Mouse (Mus musculus): ENCODE data around the gene Rbms3.

The Rbms3 gene

DNA sequence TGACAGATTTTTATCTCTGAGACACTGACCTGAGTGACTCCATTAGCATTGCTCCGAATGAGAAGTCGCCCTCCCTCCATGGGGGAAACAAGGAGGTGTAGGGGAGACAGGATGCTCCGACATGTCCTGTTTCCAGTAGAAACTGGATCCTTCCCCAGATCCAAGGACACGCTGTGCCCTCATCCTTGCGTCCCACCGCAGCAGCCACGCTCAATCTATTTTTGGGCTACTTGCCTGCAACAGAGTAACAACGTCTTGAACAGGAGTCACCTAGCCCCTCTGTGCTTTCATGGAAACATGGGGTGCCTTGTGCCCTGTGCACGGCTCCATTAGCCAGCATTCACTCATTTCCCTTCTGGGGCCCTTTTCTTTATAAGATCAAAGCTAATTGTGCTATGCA is at the start of gene Rbms3:
Gene Rbms3, minus strand, starts transcription at position 143 of the 400 bp plus-strand sequence.
- no peak for DNase-seq (ENCODE audit: low spot score in 2 of 2)

DNA sequence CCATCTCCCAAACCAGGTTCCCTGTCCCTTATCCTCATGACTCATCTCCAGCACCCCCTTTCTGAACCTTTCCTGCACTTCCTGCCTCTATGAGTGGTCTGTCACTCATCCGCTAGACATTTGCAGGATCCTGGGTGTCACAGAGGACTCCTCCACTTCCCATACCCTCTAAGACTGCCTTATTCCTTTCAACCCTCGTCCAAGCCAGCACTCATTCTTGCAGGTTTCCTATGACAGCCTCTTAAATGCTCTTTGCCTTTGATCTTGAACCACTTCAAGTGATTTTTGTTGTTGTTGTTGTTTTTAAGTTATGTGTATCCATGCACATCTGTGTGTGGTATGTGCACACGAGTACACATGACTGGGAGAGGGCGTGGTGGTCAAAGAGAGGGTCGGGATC is 43.6 kb upstream of the Rbms3 start:
- no peak for DNase-seq (ENCODE audit: low spot score in 2 of 2)

DNA sequence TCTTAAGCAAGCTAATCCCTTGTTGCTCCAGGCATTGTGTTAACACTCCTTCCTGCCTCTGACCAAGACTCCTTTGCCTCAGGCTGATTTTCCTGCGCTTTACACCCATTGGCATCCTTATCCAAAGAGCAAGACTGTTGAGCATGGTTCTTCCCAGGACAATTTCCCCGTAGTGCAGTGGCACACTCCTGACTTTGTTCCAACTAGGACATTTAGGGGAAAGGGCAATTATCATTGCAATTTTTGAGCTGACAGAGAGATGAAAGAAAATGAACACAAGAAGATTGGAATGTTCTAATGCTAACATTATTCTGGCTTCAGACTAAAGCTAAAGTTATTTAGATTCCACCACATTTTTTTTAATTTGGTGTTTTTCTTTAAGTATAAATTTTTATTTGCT is 24.9 kb upstream of the Rbms3 start:
- DNase-seq (ENCODE audit: low spot score in 2 of 2): no peak

DNA sequence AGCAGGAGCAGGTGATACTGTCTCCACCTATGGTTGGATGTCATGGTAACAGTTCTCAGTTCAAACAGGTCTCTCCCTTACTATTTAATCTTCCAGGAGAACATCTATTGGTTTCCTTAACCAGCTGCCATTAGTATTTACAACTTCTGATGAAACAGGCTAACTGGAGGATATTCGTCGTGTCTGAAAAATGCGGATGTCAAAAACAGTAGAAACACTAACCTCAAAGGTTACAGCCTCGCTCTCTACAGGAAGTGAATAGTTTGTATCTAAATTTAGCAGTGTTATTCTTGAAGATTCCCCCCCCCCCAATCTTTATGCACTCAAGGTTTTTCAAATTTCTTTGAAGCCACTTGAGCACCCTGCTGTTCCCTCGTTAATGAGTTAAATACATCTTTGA is 23.9 kb upstream of the Rbms3 start:
- no peak for DNase-seq (ENCODE audit: low spot score in 2 of 2)

DNA sequence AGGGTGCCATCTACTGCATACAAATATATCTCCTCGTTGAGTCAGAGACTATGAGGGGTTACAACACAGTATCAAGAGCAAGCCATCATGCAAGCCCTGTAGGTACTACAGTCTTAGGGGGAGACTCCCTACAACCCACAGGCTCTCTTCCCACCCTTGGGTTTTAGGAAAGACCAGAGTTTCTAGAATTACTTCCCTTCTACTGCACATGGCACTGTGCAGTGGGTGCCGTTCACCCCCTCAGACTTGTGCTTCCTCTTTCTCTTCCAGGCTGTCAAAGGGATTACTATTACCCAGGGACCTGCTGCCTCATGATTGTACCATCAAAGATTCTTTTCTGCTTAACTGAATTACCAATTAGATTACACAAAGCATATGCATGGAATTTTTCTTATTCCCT is 16.4 kb upstream of the Rbms3 start:
- DNase-seq (ENCODE audit: low spot score in 2 of 2): no peak

DNA sequence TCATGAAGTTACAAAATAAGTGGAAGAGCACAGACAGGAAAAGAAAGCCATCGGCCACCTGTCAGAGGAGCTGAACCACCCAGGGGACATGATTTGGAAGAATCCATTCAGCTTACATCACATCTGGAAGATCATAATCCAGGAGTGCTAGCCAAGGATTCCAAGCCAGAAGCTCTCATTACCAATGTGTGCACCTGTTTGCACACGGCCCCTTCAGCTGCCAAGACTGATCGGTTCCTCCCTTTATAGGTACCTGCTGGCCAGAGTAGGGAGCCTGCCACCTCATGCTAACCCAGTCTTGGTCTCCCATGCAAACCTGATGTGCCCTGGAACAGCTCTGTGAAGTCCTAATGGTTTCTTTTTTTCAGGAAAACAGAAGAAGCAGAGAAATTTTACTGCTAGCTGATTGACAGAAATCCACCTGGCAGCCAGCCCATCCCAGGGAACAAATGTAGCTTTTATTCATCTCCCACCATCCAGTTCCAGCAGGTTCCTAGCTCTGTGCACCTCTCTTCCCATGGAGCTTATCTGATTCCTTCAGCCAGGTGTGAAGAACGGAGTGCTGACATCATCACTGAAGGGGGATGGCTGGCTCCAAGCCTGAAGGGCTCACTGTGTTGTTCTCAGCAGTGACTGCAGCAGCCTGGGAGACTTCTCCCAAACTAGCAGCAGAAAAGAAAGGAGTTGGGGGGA is 11.5 kb upstream of the Rbms3 start:
- DNase-seq (ENCODE audit: low spot score in 2 of 2): no peak

DNA sequence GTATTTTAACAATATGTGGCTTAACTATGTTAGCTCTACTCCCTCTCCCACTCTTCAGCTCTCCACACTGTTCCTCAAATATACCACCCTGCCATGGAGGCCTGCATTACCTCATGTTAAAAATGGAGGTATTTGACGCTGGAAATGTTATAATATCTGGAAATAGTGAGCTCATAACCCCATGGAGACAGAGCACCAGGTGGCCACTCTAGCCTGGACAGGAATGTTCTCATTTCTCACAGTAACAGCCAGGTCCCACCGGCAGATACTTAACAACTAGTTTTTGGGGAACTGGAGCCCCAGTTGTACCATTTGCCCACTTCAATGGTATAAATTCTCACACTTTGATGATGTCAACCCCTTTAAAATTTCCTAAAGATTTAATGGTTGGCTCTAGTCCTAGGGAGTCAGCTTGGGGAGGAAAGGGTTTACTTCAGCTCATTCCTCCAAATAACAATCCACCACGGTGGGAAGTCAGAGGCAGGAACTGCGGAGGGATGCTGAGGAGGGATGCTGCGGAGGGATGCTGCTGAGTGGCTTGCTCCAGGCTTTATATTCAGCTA is 9.0 kb upstream of the Rbms3 start:
- no peak for DNase-seq (ENCODE audit: low spot score in 2 of 2)

DNA sequence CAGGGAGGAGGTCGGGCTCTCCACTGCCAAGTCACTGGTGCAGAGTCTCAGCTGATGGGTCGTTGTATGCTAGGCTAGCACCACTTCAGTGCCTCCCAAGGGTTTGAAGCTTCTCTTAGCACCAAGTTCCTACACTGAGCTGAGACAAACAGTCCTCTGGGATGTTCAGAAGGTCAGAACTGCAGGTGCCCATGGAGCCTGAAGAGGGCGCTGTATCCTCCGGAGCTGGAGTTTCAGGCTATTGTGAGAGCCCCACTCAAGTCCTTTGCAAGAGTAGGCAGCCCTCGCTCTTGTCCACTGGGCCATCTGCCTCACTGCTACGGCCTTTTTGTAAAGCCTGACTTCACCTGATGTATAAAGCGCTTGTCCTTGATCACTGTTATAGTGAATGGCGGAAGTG is 6.8 kb upstream of the Rbms3 start:
- DNase-seq (ENCODE audit: low spot score in 2 of 2): no peak

DNA sequence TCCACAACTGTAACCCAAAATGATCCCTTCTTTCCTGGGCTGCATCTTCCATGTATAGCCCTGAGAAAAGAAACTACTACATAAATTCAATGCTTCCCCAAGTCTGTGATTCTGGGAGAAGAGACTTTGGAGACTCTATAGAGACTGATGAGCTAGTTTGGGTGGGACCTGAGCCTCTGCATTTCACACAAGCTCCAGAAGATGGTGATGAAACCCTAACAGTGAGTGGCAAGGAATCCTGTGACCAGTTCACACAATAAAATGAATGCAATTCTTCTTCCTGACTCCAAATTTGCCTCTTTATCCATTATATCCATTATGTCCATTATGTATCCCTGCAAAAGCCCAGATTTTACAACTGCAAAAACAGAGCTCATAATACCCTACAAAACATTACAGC is 2.5 kb downstream of the Rbms3 start:
- DNase-seq (ENCODE audit: low spot score in 2 of 2): no peak

DNA sequence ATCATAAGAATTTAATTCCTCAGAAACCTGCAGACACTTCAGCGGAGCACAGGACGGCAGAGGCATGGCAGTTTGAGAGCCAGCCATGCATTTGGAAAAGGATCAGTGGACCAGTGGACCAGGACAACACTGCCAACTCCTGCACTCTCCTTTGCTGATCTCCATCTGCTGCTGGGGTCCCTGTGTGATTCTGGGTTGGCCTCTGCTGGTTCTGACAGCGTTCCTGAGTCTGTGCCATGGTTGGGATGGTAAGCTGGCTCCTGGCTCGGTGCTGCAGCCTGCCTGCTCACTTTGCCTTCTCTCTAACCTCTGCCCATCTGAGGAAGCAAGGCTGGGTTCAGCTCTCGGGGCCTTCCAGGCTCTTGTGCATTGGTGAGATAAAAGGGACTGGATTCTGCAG is 28.9 kb downstream of the Rbms3 start:
- no peak for DNase-seq (ENCODE audit: low spot score in 2 of 2)

DNA sequence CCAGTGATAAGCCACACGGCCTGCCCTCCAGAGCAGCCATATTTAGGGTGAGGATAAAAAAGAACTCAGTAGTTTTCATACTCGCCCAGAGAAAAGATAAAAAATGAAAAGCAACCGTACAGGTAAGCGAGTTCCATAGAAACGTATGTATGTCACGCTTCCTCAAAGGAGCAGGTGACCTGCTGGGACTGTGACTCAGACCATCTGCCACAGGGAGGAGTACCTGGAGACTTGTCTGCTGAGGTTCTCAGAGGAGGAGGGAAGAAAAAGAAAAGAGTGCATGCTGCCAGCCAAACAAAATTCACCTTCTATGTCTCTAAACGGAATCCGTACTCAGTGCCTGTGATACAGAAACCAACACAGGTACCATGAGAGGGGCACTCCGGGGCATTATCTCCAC is 30.4 kb downstream of the Rbms3 start:
- no peak for DNase-seq (ENCODE audit: low spot score in 2 of 2)

DNA sequence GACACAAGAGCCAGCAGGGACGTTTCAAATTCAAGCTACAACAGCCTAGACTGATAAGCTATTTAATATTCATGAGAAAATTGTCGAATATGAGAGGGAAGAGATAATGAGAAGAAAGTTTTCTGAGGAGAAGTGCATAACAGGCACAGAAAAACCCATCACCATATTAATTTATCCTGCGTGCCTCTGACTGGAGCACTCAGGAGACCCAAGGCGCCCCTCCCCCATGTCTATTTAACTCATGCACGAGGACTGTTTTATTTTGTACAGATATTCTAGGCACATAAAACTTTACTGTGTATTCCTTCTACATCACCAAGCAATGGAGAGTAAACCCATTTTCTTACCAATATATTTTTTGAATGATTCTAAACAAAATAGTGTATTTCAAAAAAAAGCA is 33.6 kb downstream of the Rbms3 start:
- no peak for DNase-seq (ENCODE audit: low spot score in 2 of 2)

DNA sequence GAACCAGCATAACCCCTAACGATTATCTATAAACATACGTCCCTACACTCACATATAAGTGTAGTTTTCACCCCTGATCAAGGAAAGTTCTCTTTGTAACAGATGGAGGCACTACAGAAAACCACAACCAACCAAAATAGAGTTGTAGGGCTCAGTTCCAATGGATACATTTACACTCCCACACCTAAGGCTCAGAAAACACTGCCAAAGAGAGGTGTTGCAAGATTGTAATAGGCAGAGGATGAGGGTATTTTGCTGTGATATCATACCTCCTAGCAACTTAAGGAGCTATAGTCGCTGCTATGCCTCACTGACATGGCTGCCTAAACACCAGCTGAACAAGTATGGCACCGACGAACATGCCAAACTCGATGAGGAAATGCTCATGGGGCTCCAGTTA is 44.4 kb downstream of the Rbms3 start:
- DNase-seq (ENCODE audit: low spot score in 2 of 2): no peak

DNA sequence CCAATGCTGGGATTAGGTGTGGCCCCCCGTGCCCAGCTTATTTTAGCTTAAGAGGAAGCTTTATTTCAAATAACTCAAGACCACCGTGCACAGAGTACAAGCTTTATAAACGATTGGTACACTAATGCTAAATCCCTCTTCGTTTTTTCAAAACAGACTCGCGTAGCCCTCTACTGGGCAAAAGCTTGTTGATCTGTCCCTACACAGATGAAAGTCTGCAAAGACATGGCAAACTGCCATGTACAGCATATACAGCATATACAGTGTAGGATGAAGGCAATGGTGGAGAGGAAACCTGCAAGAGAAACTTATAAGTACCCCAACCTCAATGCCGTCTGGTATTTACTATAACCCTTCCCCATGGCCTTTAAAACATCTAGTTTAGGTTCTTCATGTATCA is 46.1 kb downstream of the Rbms3 start:
- DNase-seq (ENCODE audit: low spot score in 2 of 2): no peak

DNA sequence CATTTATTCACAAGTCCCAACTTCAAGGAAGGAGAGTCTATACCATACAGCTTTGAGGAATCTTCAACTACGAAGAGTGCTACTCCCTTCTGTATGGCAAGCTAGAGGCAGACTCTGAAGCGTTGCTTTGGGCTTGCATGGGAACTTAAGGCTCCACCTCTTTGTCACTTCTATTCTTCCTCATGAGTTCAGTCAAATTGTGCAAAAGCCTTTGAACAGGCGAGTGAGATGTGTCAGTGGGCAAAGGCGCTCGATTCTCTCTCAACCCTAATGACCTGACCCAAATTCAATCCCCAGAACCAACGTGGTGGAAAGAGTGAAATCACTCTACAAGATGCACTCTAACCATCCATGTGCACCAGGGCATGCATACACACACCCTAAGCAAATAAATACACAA is 47.1 kb downstream of the Rbms3 start:
- DNase-seq (ENCODE audit: low spot score in 2 of 2): no peak

DNA sequence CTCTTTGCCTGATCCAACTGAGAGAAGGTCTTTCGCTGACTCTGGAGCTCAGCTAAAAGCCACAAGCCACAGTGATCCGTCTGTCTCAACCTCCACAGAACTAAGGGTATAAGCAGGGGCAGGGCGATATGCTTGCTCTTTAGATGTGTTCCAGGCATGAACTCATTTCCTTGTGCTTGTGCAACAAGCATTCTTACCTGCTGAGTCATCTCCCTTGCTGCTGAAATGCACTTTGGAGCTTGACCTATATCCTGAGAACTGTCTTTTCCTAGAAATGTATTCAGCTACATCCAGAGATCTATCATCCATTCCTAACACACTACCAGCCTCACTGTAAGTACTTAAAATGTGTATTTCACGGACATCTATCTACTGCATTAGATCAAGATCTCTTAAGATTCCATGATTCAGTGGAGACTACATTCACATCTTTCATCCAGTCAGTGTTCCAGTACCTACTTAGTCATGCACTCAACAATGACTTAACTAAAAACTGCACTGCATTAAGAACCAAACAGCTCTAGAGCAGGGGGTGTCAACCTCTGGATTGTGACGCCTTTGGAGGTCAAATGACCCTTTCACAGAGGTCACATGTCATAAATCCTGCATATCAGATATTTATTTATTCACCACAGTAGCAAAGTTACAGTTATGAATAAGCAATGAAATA is 58.4 kb downstream of the Rbms3 start:
- no peak for DNase-seq (ENCODE audit: low spot score in 2 of 2)

DNA sequence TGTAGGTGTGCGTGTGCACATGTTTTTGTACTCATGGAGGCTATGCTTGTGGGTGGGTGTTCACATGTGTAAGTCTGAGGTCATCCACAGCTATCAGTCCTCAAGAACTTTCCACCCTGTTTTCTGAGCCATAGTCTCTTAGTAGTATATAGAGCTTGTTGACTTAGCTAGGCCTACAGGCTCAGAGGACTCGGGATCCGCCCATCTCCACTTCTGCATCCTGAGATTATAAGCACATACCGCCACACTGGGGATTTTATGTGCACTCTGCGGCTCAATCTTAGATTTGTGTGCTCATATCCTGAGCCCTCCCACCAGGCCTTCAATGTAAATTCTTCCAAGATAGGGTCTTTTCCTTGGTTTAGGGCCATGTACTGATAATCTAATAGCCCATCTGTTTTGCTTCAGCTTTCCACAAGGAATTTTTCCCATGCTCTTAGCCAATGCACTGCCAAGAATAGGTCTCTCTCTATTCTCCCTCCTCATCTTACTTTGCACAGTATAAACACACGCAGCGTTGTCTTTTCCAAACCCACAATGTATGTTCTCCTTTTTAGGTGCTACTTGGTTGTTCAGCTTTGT is 59.4 kb downstream of the Rbms3 start:
- no peak for DNase-seq (ENCODE audit: low spot score in 2 of 2)

DNA sequence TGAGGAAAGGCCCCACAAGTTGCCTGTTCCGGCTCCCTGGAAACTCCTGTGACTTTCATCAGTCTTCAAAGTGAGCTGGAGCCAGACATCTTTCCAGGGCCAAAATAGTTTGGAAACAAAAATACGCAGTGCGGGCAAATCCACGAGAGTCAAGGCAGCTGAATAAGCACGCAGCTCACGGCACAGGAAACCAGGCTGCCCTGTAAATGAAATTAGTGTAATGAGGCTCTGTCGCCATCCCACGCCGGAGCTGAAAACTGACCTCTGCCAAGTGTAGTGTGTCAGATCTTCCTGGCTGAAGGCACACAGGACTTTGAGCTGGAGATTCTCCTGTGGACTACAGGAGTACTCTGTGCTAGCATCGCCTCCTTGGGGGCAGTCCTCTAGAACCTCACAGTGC is 63.4 kb downstream of the Rbms3 start:
- DNase-seq (ENCODE audit: low spot score in 2 of 2): no peak

DNA sequence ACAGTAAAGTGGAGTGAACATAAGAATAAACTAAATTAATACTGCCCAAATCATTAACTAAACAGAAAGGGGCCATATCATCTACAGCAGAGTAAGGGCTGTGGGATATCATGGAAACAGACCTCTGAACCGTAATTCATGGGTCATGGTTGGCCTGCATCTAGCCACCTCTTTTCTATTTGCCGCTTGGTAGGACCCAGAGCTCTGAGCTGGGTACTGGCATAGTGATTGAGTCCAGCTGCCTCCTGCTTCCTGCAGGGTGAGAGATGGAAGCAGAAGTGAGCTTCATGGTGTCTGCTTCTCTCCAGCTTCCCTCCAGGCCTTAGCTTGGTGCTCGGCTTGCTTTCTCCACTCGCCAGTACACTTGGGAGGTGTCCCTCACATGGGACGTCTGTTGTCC is 71.2 kb downstream of the Rbms3 start:
- DNase-seq (ENCODE audit: low spot score in 2 of 2): no peak

DNA sequence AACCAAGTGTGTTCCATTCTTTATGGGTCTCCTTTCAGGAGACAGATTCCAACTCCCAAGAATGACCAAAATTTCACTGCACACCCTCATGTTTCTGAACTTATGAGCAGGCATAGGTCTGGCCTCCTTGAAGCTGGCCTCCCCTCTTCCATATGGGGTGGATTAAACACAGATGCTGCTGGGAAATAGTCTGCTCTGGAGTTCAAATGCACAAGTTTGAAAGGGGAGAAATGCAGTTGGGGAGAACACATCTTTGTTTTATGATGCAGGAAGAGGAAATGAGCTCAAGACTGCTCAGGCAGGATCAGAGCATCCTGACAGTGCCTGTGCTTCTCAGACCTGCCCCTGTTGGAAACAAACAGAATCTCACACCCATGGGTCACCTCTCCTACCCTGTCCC is 75.4 kb downstream of the Rbms3 start:
- DNase-seq (ENCODE audit: low spot score in 2 of 2): no peak

DNA sequence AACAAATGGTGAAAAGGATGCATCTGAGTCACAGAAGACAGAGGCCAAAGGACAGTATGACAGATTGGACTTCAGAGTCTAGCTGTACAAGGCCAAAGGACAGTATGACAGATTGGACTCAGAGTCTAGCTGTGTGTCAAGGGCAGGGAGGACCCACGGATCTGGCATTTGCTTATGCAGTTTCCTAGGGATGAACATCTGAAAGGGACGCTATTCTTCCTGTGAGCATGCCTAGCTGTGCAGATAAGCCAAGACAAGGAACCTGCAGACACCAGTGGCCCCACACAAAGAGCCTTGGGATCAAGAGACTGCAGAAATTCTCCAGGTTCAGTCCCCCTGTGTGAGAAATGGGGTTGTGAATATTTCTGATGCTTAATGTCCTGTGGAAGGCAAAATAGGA is 100.4 kb downstream of the Rbms3 start:
- no peak for DNase-seq (ENCODE audit: low spot score in 2 of 2)

DNA sequence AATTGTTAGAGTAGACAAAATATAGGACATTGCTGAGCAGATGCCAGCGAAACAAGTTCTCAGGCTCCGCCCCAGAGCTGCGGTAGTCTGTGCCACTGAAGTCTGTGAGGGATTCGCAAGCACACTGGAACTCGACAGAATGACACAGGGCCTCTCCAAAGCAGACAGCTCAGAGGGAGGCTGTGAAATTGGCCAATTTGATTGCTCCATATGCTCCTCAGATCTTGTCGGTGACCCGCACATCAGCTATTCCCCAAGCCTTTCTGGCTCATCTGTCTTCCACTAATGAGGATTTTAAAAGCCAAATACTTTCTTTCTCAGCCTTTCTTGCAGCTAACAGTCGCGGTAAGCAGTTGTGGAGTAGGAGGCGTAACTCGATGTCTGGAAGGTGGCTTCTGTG is 120.8 kb downstream of the Rbms3 start:
- DNase-seq (ENCODE audit: low spot score in 2 of 2): no peak

DNA sequence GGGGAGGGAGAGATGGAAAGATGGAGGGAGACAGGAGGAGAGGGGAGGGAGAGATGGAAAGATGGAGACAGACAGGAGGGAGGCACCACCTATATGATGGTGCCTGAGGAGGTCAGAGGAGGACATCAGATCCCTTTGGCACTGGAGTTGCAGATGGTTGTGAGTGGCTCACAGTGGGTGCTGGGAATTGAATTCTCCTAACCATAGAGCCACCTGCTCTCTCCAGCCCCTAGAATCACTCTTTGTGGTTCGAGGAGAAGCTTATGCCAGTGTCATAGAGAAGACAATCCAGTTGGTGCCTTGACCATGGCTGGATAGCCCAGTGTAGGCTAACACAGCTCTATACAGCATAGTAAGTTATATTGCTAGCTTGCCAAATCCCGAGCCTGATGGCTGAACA is 137.8 kb downstream of the Rbms3 start:
- DNase-seq (ENCODE audit: low spot score in 2 of 2): no peak

Measured in frontal cortex, postnatal 25 days (tissue).